Mouse (Mus musculus): ENCODE measurements around the gene Svop.

The Svop gene

DNA sequence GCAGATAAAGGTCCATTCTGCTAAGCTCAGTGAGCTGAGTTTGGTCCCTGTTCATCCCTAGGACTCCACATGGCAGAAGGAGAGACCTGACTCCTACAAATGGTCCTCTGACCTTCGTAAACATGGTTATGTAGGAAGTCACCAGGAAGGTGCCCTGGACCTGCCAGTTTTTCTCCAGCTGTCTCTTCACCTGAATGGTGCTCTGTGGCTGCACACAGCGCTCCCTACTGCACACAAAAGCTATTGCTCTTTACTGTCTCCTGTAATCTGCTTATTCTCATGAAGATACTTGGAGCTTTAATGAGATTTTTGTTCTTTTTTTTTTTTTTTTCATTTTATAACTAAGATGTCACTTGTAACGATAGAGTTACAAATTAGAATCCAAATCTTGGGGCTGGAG is 44.8 kb downstream of the Svop start:
- no peak for DNase-seq (ENCODE audit: low read depth, low spot score)

DNA sequence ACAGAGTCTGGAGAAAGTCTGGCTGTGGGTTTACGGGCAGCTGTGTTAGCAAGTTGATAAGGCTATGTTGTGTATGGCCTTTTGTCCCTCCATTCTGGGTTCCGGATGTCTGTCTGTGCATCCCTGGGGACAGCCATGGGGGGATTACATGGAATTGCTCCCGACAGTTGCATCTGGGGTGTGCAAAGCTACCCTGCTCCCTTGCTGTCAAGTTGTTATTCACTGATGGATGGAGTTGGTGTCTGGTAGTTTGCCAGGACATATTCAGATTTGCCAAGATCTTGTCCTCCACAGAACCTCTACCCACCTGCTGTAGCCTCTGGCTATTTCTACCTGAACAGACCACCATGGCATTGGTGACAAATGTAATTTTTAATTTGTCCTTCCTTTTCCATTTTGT is 45.2 kb downstream of the Svop start:
- no peak for DNase-seq (ENCODE audit: low read depth, low spot score)

DNA sequence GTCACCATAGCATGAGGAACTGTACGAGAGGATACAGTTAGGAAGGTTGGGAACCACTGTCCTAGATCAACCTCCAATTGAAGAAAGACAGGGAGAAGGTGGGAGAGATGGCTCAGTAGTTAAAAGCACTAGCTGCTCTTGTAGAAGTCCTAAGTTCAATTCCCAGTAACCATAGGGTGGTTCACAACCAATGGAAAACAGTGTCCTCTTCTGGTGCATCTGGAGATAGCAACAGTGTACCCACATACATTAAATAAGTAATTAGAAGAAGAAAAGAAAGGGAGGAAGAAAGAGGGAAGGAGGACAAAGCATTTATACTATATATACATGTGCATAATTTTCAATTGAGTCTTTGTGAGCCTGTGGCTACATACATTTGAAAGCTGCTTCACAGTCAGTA is 46.2 kb downstream of the Svop start:
- no peak for DNase-seq (ENCODE audit: low read depth, low spot score)

DNA sequence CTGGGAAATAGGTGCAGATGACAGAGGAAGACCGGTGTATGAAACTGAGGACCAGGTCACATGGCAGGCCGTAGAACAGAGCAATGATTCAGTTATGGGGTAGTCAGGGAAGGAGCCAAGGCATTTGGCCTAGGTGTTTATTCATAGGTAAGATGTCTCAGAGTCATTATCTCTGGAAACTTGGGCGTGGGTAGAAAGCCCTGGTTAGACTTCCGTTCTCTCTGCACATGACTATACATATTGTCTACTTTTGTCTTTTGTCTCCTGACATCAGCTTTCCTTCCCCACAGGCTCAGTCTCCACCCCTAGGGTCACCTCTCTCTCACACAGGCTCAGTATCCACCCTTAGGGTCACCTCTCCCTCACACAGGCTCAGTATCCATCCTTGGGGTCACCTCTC is 47.6 kb downstream of the Svop start:
- DNase-seq (ENCODE audit: low read depth, low spot score), result no peak

DNA sequence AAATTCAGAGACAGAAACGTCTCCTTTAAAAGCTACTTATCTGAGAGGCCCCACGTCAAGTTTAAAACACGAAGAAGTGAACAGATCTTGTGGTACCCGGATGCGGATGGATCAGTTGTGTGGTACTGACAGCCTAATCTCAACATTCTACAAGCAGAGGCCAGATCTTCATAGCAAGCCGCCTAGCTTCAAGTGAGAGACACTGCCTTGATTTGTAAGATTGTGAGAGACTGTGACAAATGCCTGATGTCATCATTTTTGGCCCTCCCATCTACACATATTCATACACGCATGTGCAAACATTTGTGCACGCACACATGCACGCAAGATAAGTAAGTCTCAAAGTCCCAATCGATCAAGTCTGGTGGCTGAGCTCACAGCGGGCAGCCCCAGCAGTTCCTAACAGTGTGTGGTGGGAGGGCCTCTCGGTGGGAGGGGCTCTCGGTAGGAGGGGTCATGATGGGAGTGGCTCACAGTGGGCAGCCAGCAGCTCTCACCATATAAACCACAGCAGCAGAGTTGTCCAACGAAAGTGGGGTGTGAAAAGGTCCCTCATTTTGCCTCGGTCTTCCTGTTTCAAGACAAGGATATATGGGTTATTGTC is 49.9 kb downstream of the Svop start:
- DNase-seq (ENCODE audit: low read depth, low spot score), result peak; percentile 70

DNA sequence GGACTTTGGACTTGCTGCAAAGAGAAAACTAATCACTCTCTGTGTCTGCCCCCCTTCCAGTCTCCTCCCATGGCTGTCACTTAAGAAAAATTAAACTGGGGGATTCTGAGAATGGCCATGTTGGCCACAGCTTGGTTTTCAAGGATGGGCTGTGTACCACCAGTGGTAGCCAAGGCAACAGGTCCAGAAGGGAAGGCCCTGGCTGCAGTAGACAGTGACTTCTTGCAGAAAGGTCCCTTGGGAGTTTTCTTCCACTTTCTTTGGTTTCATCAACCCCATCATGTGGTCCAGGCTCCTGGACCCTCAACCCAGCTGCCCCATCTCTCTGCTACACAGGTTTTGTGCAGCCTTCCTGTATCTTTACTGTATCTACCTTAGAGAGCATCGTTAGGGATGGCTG is 50.5 kb downstream of the Svop start:
- DNase-seq (ENCODE audit: low read depth, low spot score), result no peak

DNA sequence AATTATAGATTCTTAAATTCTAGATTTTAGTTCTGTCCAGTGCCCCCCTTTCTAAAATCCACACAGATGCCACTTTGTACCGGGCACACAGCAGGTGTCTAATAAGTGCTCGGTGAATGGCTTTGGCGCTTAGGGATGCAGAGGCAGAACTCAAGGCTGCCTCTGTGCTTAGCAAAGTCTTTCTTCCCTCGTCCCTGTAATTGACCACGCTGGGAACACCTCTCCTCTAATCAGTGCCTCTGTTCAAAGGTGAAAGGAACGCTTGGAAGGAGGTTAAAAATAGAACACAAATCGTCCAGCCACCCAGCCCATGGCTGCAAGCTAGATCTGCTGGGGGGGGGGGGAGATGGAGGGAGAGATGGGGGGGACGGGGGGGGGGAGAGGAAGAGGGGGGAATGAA is 50.9 kb downstream of the Svop start:
- DNase-seq (ENCODE audit: low read depth, low spot score), result no peak

DNA sequence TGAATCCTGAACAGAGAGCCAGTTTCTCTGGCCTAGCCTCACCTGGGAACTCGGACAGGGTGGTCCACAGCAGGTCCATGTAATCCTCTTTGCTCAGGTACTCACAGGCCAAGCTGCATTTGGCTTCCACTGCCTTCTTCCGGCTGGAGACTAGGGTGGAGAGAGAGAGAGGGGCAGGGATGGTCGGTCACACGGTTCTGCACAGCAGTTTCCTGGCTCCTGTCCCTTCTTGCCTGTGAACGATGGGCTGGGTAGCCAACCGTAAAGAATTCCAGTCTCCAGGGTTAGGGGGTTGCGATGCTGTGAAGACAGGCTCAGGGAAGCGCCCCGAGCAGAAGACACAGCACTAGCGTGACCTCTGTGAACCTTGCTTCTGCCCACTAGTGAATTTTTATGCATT is 56.3 kb downstream of the Svop start:
- no peak for DNase-seq (ENCODE audit: low read depth, low spot score)

DNA sequence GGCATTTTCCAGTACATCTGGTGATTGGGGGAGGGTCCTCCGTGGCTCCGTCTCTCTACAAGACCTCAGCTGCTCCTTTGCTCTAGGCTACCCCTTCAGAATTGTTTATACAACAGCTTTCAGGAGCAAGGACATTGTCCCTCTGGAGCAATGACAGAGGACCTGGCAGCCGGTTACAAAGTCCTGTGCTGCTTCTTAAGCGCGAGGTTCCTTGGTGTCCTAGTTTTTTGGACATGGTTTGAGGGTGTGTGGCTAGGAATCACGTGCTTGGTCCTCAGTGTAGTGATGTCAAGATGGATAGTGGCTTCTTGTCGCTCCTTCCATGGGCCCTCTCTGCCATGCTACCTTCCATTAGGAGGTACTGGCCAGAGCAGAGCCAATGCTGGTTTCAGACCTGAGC is 57.0 kb downstream of the Svop start:
- DNase-seq (ENCODE audit: low read depth, low spot score), result no peak

DNA sequence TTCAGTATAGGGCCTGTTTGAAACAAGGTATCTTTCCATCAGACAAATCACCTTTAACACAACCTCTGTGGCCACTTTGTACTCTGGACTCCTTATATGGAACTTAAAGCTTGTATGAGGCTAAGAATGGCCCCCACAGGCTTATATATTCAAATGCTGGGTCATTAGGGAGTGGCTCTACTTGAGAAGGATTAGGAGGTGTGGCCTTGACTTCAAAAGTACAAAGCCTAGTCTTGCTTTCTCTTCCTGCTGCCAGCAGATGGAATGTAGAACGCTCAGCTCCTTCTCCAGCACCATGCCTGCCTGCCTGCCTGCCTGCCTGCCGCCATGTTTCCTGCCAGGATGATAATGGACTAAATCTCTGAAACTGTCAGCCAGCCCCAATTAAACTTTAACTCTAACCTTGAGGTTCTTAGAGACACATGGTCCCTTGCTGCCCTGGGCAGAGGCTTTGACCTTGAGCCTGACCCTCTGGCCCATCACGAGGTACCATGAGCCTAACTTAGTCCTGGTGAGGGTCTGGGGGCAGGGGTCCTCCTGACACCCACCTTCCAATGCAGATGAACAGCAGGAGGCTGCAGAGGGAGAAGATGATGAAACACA is 59.1 kb downstream of the Svop start:
- peak; percentile 81 for DNase-seq (ENCODE audit: low read depth, low spot score)

DNA sequence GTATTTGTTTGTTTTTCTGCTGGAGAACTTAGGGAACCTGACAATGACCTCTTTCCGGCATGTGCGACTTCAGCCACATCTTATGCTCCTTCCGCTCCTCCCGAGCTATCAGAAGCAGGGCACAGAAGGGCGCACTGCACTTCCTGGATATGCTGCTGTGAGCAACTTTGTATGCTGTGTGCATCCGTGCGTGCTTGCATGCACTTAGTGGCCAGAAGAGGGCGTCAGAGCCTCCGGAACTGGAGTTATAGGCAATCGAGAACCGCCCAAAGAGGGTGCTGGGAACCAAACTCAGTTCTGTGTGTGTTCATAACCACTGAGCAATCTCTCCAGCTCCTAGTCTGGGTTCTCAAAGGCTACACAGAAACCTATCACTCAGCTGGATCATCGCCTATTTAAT is 60.7 kb downstream of the Svop start:
- DNase-seq (ENCODE audit: low read depth, low spot score), result peak; percentile 68

DNA sequence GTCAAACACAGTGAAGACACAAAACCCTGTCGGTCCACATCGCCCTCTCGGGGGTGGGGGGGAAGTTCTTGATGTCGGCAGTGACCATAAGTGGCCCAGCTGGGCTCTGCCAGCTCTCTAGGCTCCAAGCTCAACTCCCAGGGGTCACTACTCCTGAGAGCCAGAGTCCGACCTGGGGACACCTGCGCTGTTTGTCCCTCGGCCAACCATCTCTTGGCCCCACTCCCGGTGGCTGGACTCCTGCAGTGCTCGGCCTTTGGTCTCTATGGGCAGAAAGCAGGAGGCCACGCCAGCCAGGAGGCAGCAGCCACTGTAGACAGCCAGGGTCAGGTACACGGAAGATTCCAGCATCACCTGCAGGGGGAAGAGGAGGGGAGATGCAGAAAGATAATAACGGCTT is 63.3 kb downstream of the Svop start:
- no peak for DNase-seq (ENCODE audit: low read depth, low spot score)

DNA sequence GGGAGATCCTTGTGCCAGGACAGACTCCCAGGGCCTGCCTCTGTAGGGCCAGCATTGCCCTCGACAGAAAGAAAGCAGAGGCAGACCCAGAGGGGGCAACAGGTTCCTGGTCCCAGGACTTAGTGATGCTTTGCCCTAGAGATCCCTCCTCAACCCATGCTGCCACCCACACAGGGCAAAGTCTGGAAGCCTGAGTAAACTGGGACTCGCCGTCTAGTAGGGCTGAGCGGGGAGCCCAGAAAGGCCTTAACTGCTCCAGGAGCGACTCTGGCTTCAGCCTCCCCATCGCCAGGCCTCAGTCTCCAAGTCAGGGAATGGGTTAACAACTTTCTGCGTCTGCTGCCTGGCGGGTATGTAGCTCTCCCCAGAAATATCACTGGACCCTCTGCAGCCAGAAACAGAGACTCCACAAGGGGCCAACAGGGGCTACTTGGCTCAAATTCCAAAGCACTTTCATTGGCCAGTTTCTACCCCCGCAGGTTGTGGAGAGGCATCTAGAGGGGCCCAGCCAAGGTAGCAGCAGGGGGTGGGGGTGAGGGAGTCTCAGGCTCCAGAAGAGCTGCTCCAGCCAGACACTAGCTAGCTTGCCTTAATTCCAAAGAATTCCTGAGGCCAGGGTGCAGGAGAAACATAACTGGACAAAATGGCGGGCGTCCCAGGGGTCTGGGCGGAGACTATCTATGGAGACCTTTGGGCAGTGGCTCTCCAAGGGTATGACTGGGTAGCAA is 64.0 kb downstream of the Svop start:
- no peak for DNase-seq (ENCODE audit: low read depth, low spot score)

DNA sequence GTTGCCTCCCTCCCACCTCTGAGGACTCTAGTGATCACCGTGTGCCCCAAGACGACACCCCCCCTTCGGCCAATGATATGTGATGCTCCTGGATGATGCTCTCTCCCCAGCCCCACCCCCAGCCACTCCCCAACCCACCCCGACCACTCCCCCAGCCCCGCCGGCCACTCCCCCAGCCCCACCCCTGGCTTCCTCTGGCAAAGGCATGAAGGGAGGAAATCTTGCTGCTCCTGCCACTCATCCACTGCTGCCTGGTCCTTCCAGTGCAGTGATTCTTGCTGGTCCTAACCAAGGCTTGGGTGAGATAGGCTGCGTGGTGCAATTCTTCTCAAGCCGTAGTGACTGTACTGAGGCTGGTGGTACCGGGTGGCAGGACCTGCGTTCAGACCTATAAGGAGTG is 66.5 kb downstream of the Svop start:
- peak; percentile 46 for DNase-seq (ENCODE audit: low read depth, low spot score)

DNA sequence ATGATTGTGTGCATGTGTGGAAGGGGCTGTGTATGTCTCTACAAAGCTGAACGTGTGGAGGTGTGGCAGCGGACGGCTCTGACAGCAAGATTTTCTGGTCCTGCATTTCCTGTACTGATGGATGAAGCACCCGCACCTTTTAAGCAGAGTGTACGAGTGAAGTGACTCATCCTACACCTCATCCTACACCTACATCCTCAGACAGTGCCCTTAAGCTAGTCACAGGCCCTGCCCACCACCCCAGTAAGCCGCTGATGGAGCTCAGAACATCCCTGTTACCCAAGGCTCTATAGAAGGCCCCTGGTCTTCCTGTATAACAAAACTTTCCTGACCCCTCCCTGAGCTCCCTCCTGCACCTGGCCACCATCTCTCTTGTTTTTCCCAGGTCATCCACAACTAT is 67.0 kb downstream of the Svop start:
- no peak for DNase-seq (ENCODE audit: low read depth, low spot score)

DNA sequence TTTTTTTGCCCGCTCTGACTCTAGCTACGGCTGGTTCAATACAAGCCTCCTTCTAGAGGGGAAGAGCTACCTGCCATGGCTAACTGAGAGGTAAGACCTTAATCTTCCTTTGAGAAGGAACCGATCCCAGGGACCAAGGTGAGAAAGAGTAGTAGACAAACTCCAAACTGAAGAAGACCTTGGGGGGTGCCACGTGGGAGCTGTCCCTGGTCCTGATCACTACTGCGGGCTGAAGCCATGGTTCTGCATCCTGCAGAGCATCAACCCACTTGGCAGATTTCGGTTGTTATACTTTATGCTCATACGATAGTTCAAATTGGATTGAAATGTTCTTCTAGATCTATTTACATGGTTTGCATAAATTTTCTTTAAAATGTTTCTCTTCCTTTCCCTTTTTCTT is 76.2 kb downstream of the Svop start:
- DNase-seq (ENCODE audit: low read depth, low spot score), result peak; percentile 40

DNA sequence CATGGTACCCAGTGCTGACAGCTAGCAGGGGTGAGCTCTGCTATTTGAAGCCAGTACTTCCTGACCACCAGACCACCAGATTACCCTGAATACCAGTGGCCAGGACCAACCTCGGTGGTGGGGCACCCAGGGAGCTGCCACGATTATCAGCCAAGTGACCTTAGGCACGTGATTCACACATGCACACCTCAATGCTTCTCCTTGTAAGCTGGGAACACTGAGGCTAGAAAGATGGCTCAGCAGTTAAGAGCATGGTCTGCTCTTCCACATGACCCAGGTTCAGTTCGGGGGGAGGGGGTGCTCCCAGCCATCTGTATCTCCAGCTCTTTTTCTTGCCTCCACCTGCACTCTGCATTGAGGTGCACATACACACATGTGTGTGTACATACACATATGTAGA is 82.3 kb downstream of the Svop start:
- no peak for DNase-seq (ENCODE audit: low read depth, low spot score)

DNA sequence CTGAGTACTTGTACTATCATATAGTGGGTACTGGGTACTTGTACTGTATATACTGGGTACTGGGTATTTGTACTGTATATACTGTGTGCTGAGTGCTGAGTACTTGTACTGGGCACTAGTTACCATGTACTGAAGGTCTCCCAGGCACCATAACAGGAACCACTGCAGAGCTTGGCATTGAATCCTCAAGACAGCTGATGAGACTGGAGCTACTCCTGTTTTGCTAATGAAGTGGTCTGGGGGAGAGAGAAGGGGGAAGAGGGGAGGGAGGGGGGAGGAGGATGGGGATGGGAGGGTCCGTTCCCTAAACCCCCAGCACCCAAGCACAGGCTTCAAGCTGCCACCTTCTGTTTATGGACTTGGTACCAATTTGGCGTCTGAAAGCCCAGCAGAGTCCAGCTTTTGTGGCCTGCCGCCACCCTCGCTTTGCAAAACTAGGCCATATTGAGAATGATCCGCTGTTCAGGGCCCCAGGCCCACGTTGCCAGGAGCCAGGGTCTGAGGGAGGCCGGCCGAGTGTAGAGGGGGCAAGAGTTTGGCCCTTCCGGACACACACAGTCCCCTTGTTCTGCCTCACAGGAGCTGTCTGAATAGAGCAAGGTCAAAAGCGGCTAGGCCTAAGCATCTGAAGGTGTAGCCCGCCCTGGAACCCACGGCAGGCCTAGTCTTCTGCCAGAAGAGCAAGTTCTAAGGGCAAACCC is 83.5 kb downstream of the Svop start:
- no peak for DNase-seq (ENCODE audit: low read depth, low spot score)

DNA sequence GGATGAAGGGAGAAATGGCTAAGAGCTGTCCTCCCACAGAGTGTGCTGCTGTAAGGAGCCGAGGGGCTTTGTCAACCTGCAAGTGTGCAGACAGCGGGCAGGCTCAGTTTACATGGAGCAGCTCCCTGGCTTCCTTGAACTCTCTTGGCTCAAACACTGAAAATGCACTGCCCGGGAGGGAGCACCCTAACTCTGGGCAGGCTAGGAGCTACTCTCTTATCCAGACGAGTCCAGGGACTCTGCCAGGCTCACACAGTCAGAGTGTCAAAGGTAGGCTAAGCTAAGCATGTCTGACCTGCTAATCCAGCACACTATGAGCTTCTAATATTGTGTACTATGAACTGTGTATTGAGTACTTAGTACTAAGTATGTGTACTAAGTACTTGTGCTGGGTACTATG is 84.4 kb downstream of the Svop start:
- DNase-seq (ENCODE audit: low read depth, low spot score), result no peak

DNA sequence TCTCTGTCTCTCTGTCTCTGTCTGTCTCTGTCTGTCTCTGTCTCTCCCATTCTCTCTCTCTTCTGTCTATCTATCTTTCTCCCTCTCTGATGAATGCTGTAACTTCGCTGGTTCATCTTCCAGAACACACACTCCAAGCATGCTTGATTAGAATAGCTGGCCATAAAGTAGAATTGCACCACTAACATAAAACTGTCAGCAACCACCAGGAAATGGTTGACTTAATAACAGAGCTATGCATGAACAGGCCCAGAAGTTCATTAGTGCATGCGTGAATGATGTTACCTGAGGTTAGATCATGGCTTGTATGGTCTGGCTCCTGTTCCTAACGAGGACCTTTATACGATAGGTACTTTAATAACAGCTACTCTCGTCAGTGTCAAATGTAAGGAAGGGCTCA is 86.3 kb downstream of the Svop start:
- DNase-seq (ENCODE audit: low read depth, low spot score), result no peak

DNA sequence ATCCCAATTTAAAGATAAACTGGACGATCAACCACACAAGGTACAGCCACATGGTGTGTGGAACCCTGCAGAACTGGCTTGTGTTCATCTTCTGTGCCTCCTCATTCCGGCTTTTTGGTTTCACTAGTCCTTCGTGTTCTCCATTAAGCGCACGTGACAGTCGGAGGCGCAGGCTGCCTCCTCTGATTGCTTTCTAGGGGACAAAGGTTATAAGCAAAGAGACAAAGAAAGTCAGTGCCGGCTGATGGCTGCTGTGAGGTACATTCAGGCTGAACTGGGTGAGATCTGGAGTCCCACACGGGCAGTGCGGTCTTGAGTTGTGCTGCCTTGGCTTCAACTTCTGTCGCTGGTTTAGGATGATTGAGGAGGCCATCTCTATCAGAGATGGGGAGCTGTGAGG is 86.8 kb downstream of the Svop start:
- no peak for DNase-seq (ENCODE audit: low read depth, low spot score)

DNA sequence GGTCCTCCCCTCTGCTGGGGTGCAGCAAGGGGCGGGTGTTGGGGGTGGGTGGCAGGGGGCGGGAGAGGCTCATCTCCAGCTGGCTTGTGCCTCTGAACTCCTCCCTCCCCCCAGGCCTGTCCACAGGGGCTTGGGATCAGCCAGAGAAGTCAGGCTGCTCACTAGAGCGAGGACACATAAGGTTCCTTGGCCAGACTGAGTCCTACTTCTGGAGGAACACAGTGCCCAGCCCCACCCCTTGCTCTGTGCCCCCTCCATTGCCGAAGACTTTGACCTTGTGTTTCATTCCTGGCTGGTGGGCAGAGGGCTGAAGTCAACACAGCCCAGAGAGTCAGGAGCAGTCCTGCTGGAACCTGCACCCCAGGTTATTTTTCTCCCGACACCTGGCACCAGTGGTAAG is 87.8 kb downstream of the Svop start, which contains the start of gene Dao:
Gene Dao, plus strand, starts transcription at position 162 of the 400 bp plus-strand sequence.
- DNase-seq (ENCODE audit: low read depth, low spot score), result no peak

DNA sequence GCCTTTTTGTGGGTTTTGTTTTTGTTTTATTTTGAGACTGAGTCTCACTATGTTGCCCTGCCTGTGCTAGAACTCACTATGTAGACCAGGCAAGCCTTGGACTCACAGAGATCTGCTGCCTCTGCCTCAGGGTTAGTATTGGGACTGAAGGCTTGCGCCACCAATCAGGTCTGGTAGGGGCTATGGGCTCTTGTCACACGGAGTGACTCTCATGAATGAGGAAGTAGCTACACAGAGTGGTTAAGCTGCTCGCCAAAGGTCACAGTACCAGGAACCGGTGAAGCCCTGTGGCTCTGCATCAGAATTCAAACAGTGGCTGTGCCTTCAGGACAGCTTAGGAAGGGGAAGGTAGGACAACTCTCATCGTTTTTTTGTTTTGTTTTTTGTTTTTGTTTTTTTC is 92.0 kb downstream of the Svop start:
- no peak for DNase-seq (ENCODE audit: low read depth, low spot score)

Measured in R1 (cell line).